Mouse (Mus musculus): ENCODE results near the gene Rere.

DNA sequence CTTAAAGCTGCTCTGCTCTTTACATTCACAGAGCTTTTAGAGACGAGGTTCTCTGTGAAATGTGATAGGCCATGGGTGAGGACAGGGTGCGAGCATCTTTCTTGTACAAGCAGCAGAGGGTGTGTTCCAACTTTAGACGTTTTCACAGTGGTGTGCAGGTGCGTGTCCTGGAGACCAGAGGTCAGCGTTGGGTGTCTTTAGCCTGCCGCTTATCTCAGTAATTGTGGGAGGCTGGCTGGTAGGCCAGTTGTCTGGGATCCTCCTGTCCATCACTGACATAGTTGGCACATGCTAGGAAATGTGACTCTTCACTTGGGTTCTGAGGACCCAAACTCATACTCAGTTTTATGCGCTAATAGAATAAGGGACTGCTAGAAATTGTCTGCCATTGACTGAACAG lies 176.3 kb downstream of the Rere start:
- no peak for TF ChIP-seq POLR2A (IDR thresholded peaks at IDR 0.05; ENCODE audit: insufficient read depth, low read depth, low read length)
- TF ChIP-seq CTCF (IDR thresholded peaks at IDR 0.05): no peak
- no peak for TF ChIP-seq EP300 (IDR thresholded peaks at IDR 0.05; ENCODE audit: insufficient read depth, low read depth, low read length)

Data from heart, adult 2 months (tissue).